Mouse (Mus musculus) kidney, adult 2 months (tissue): ENCODE measurements around the gene Fa2h.

Experiments
- CTCF ChIP-seq: fragments of 200-500 bp; conservative IDR thresholded peaks from 2 replicates; pipeline ENCODE4 v1.5.1; 2011; ENCODE audit warnings: low read depth, mild to moderate bottlenecking, control low read depth, low read length, moderate library complexity, mixed read lengths; ENCODE audit not compliant: insufficient read depth, insufficient read length
- POLR2A ChIP-seq: fragments of 200-500 bp; IDR thresholded peaks from one replicate; pipeline ENCODE4 v1.6.1; 2011; ENCODE audit warnings: low read depth, low read length, control low read depth

- peak; percentile 75 for TF ChIP-seq CTCF
- TF ChIP-seq POLR2A, result no peak
Observed at GRCm38 (mm10) chr8:111439189-111439588, 45.6 kb upstream of the Fa2h start.
